Mouse (Mus musculus) thymus, adult 2 months (tissue): ENCODE measurements around the gene Spats2l.

Source experiments
- CTCF ChIP-seq: fragments of 200-500 bp; IDR thresholded peaks from 2 replicates; pipeline ENCODE4 v1.5.1; 2012; ENCODE audit warnings: mild to moderate bottlenecking, control low read depth, low read length, moderate library complexity, borderline replicate concordance; ENCODE audit not compliant: control insufficient read depth, poor library complexity, insufficient read depth; ENCODE audit errors: extremely low read depth
- POLR2A ChIP-seq: fragments of 200-500 bp; IDR thresholded peaks from 2 replicates; pipeline ENCODE4 v1.6.1; 2012; ENCODE audit warnings: mild to moderate bottlenecking, low read length, control low read depth, moderate library complexity; ENCODE audit not compliant: control insufficient read depth, poor library complexity, insufficient read depth; ENCODE audit errors: extremely low read depth

GRCm38 (mm10) chr1:57940691-57941090 is 166.7 kb downstream of the Spats2l start:
- TF ChIP-seq POLR2A: no peak
- no peak for TF ChIP-seq CTCF
